Mouse (Mus musculus): ENCODE results near the gene Agk. TPM values are rescaled to one million over a fixed set of nuclear protein-coding genes. Genes with fewer than 3 reads are reported as not detected.

The Agk gene
- polyA plus RNA-seq (2014; fragmentation: Illumina TruSeq; extraction: RNeasy Lipid Tissue Mini Kit (QIAGEN cat#74804); ENCODE audit: low read depth, low replicate concordance), result 28.8 TPM

DNA sequence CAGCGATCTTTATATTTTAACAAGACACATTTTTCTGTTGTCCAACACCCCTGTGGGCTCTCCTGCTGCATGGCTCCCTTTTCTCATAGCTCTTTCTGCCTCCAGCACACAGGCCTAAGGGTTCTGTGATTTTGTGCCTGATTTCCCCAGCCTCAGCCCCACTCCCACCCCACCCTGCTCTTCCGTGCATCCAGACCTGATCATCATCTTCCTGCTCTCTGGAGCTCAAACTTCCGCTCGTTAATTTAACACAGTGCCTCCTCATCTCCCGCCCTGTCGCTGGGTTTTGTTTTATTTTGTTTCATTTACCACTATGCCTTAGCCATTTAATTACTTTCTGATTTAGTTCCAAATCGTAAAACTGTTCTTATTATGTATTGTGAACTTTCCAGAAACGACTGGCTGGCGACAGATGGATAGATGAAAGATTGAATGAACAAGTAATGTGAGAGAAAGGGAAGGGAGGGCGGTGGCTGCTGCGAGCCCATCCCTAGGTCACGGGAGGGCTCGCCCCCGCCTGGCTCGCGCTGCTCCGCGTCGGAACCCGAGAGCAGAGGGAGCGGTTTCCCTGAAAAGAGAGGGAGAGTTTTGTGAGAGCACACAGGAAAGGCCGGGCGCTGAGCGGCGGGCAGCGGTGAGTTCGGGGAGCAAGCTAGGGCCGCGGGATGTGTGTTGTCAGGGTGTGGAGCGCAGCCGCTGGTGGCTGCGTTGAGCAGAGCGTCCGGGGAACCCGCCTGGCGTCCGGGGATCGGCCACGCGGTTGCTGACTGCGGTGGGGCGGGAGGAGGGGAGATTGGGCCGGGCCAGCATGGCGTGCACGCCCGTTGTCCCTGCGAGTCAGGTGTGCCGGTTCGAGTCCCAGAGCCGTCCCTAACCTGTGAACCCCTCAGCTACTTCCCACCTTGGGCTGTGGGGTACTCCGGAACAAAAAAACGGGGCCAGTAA lies at the start of gene Agk:
Gene Agk, plus strand, starts transcription at position 276 of the 945 bp plus-strand sequence.

GRCm38 (mm10) chr6:40436047-40436483 lies 111.1 kb downstream of the Agk start, which contains the start of gene E330009J07Rik:
TSS of gene E330009J07Rik (minus strand) at chr6:40436135.

GRCm38 (mm10) chr6:40438936-40439335 lies 114.0 kb downstream of the Agk start, which contains the start of gene Wee2:
TSS of gene Wee2 (plus strand) at chr6:40439088.

Other genes with a start within 250 kb of the Agk start
- gene E330009J07Rik, start 111.0 kb downstream of the Agk start, polyA plus RNA-seq (2014; fragmentation: Illumina TruSeq; extraction: RNeasy Lipid Tissue Mini Kit (QIAGEN cat#74804); ENCODE audit: low read depth, low replicate concordance), result 19.3 TPM
- not detected for gene Wee2, start 113.9 kb downstream of the Agk start, polyA plus RNA-seq (2014; fragmentation: Illumina TruSeq; extraction: RNeasy Lipid Tissue Mini Kit (QIAGEN cat#74804); ENCODE audit: low read depth, low replicate concordance)
- 125 TPM for gene Ssbp1, start 146.2 kb downstream of the Agk start, polyA plus RNA-seq (2014; fragmentation: Illumina TruSeq; extraction: RNeasy Lipid Tissue Mini Kit (QIAGEN cat#74804); ENCODE audit: low read depth, low replicate concordance)
- not detected for gene Tas2r137, start 166.1 kb downstream of the Agk start, polyA plus RNA-seq (2014; fragmentation: Illumina TruSeq; extraction: RNeasy Lipid Tissue Mini Kit (QIAGEN cat#74804); ENCODE audit: low read depth, low replicate concordance)
- not detected for gene Tas2r108, start 168.4 kb downstream of the Agk start, polyA plus RNA-seq (2014; fragmentation: Illumina TruSeq; extraction: RNeasy Lipid Tissue Mini Kit (QIAGEN cat#74804); ENCODE audit: low read depth, low replicate concordance)
- gene Prss37, start 194.3 kb downstream of the Agk start, polyA plus RNA-seq (2014; fragmentation: Illumina TruSeq; extraction: RNeasy Lipid Tissue Mini Kit (QIAGEN cat#74804); ENCODE audit: low read depth, low replicate concordance), result not detected
- not detected for gene Olfr461, start 229.9 kb downstream of the Agk start, polyA plus RNA-seq (2014; fragmentation: Illumina TruSeq; extraction: RNeasy Lipid Tissue Mini Kit (QIAGEN cat#74804); ENCODE audit: low read depth, low replicate concordance)
- not detected for gene Olfr460, start 244.3 kb downstream of the Agk start, polyA plus RNA-seq (2014; fragmentation: Illumina TruSeq; extraction: RNeasy Lipid Tissue Mini Kit (QIAGEN cat#74804); ENCODE audit: low read depth, low replicate concordance)

Measured in adrenal gland, adult 10 weeks (tissue).